Mouse (Mus musculus): ENCODE measurements around the gene Akr1d1.

The Akr1d1 gene

DNA sequence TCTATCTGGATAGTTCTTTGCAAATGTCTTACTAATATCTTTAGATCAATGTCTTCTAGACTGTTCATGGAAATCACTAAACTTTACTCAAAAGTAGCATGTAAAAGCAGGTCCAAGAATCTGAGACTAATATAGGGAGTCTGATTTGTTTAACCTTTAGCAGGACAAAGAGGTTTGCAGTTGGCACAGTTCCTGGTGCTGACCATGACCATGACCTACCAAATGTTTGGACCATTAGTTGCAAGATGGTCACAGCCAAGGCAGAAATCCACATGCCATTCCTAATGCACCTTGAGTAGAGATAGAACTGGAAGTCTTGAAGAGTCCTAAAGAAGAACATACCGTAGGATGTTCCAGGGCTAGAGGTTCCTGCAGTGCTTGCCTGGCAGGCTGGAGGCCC is 37.4 kb downstream of the Akr1d1 start:
- DNase-seq (ENCODE audit: low spot score in 2 of 2): no peak

GRCm38 (mm10) chr6:37571939-37572338 is 42.0 kb downstream of the Akr1d1 start:
- no peak for DNase-seq (ENCODE audit: low spot score in 2 of 2)

DNA sequence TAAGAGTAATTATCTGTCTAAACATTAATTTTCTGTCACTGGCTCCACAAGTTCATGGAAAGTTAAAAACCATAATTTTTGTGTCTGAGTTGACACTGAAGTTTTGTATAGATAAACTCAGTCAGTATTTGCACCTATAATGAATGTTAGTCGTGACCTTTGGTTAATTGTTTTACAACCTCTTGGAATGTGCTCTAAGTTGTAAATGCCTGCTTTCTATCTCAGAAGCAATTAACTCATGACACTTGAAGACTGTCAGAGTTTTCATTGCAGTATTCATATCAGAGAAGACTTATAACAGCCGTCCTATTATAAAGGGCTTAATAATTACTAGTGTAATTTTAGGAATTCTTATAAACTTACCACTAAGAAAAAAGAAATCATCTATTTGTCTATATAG is 43.0 kb downstream of the Akr1d1 start:
- no peak for DNase-seq (ENCODE audit: low spot score in 2 of 2)

DNA sequence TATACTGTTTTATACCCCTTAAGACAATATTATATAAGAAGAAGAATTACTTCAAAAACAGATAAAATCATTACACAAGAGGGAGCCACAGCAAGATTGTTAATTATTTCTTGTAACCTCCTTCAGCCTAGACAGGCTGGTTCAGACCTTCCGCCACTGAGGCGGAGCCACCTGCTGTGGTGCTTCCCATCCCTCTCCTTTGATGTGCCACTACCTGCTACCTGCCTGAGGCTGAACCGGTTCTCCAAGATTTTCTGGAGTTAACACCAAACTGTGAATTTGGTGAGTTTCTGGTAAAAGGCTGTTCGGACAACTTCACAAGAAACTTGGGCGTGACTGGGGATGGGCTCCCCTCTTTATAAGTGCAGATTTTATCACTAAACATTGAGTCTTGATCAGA is 50.5 kb downstream of the Akr1d1 start:
- DNase-seq (ENCODE audit: low spot score in 2 of 2): no peak

DNA sequence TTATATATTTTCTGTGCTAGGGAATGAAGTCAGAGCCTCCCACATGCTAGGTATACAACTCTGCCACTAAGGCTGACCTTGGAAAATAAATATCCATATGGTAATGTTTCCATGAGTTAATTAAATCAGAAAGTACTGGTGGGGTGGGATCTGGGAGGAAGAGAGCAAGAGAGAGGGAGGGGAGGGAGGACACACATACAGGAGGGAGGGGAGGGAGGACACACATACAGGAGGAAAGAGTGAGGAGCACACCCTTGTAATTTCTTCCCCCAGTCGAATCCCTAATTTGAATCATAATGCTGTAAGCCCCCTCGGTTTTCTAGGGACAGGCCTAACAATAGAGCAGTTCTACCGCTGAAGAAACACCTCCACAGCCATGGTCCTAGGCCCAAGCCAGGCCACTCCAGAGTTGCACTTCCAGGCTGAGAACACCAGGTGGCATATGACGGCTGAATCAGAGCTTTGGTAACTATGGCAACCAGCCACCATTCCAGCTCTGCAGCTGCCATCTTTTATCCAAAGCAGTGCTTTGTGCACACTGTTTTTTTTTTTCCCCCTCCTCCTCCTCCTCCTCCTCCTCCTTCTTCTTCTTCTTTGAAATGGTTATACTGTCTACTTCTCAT is 59.5 kb downstream of the Akr1d1 start:
- DNase-seq (ENCODE audit: low spot score in 2 of 2): peak; percentile 31 to 47

DNA sequence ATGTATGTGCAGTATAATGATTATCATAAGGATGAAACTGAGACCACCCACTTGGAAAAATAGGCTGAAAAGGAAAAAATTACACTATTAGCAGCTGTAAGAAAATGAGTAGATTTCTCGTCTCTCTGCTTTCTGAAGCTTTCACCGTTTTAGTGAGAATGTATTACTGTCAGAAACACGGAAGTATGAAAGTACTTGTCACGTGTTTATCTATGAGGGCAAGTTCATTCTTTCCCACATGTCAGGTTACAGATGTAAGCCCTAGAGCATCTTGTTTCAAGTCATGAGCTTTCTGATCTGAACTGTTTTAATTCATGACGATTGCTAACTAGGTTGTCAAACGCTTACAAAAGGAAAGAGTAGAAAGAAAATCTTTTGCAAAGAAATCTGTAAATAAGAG is 60.8 kb downstream of the Akr1d1 start:
- DNase-seq (ENCODE audit: low spot score in 2 of 2): no peak

DNA sequence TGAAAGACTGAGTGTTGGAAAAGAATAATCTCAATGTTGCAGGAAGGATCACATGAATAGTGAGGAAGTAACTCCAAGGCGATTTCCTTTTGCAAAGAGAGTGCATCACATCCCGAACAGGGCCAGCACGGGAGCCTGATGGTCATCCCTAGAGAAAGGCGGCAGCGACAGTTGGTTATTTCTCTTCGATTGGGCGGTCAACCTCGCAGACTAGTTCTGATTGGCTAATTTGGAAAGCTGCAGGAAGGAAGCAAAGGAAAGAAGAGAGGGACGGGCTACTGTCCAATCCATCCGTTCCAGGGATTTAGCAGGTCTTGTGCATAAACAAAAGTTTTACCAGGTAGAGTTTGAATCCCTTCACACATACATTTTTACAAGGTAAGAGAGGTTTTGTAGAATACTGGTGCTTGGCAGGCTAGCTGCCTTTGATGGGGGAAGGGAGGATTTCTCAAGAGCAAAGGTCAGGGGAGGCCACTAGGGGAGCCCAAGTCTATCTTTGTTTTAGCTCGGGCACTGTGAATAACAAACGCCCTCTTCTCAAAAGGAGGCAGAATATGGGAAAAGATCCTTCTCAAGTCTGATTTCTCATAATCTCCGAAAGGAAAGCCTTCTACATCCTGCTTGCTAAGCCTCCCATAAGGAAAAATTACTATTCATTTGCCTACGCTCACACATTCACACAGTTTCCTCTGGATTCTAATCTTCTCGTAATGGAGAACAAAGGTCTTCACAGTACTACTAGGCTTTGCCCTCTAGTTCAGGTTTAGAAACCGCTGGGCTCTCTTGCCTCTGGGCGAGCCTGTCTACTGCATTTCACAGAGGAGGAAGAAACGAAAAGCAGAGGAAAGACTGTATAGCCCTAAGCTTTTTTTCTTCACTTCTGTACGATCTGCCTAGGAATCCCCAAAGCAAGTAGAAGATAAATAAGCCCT is 62.4 kb downstream of the Akr1d1 start:
- DNase-seq (ENCODE audit: low spot score in 2 of 2): peak in 1 of 2 experiments; percentile 8

DNA sequence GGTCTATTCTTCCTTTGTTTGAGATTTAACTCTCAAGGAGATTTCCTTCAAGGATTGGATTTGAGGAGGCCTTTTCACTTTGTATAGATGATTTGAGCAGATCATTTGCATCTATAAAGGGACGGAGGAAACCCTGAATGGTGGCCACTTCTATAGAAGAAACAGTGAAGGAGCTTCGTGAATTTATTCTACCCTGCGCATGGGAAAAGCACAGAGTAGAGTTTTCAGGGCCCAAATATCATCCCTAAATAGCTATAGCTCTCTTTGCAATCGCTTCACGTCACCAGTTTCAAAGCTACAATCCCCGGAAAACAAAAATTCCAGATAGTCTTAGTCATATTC is 63.0 kb downstream of the Akr1d1 start:
- DNase-seq (ENCODE audit: low spot score in 2 of 2): no peak

DNA sequence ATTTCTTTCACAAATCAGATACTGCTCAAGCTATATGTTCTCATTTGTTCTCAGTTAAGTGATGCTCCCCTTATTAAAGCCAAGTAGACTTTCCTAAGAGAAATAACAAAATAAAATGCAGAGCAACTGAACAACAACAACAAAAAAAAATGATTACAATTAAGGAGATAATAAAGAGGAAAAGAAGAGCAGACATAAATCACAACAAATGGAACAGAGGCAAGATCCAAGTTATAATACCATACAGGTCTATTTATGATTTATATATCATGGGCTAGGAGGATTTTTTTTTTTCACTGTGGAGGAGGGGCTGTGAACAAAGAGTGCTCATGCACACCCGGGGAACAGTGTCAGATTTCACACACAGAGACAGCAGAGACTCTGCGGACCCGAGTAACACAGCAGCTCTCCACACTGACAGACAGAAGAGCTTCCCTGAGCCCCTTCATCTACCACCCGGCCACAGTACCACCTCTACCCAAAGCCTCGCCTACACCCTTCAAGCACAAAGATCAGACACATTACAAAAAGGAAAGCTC is 63.6 kb downstream of the Akr1d1 start:
- DNase-seq (ENCODE audit: low spot score in 2 of 2): no peak

DNA sequence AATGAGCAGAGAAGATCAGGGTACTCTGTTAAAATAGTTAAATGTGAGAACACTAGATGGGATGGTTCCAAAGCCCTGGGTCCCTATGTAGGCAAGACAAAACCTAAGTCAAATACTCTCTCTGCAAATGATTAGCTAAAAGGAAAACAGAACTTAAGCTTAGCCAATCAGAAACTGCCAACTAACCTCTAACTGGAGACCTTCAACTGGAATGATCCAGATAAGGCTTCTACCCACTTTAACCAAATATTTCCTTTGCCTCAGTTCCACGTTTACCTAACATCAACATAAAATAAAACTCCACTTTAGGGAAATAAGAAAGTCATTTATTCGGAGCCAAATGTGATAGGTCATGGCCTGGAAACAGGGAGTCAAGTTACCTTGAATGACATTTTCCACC is 67.1 kb downstream of the Akr1d1 start:
- DNase-seq (ENCODE audit: low spot score in 2 of 2): no peak

DNA sequence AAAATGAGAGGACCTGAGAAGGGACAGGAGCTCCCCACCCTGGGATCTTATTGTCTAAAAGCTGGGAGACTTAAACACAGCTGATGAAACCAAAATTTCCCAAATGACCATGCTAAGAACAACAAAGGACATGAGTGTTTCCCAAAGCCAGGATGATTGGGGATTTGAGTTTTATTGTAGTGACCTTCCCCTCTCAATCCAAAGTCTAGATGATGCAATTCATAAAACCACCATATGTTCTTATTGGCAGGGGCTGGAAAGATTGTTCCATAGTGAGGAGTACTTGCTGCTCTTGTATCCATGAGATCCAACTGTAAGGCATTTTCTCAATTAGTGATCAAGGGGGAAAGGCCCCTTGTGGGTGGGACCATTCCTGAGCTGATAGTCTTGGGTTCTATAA is 68.1 kb downstream of the Akr1d1 start:
- no peak for DNase-seq (ENCODE audit: low spot score in 2 of 2)

- no peak for DNase-seq (ENCODE audit: low spot score in 2 of 2)
Observed at GRCm38 (mm10) chr6:37600976-37601498, 71.1 kb downstream of the Akr1d1 start.

GRCm38 (mm10) chr6:37602857-37603765 is 73.1 kb downstream of the Akr1d1 start:
- no peak for DNase-seq (ENCODE audit: low spot score in 2 of 2)

DNA sequence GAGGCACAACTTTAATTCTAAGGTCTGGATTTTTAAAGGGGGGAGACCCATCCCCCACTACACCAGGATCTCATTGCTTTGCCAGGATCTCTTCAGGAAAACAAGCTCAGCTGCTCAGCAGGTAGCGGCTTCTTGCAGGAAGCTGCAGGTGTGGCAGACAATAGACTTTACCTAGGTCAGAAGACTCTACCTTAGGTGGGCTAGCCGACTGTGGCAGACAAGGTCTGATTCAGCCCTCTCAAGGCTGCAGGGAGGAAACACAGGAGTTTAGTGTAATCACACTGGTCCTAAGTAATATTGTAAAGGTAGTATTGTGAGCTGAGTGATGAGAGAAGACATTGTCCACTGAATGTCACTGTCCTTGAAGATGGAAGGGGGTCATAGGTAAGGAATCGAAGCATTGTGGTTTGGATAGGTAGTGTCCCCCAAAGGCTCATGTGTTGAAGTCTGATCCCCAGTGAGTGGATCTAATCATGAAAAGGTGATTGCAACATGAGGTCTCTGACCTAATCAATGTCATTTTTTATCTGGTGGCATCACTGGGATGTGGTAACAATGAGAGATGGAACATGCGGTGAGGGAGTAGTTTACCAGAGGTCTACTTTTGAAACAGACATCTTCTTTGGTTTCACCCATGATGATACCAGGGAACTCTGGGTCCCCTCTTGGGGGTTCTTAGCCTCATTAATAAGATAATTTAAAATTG is 74.4 kb downstream of the Akr1d1 start:
- DNase-seq (ENCODE audit: low spot score in 2 of 2): no peak

DNA sequence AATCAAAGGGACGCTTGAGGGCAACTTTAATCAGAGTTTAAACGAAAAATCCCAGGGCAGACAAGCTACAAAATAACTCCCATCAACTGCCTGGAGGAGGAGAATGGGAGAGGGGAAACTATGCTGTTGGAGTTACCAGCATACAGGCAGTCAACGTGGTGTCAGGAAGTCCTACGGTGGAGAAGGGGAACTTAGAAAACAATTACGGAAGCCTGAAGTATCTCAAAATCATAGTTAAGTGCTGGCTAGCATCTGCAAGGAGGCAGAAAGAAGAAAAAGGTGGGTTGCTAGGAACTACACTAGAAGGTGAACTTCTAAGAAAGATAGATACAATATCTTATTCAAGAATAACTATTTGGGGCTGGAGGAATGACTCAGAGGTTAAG is 74.9 kb downstream of the Akr1d1 start:
- no peak for DNase-seq (ENCODE audit: low spot score in 2 of 2)

GRCm38 (mm10) chr6:37607511-37608289 is 77.7 kb downstream of the Akr1d1 start:
- no peak for DNase-seq (ENCODE audit: low spot score in 2 of 2)

DNA sequence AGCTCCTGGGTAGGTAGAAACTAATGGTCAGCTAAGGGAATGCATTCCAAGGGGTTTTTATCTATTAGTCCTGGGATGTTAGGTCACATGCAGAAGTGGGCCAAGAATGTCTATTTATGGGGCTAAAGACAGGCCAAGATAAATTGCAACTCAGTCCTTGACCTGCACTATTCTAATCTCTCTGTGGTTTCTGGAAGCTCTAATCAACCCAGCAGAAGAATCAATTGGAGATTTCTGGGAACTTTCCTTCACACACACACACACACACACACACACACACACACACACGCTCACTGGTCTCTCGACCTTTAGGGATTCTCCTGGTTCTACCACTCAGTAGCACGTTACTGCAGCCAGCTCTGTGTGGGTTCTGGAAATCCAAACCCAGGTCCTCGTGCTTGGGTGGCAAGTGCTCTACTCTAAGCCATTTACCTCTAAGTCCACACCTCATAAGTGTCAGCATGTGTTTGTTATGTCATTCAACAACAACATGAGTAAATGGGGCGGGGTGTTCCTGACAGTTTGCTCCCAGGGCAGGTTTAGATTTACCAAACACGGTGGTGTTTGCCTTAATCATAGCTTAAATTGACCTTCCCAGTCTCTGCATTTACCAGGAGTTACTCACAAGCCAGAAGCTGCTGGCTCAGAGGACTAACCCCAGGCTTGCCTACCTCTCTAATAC is 82.8 kb downstream of the Akr1d1 start:
- DNase-seq (ENCODE audit: low spot score in 2 of 2): no peak

GRCm38 (mm10) chr6:37615490-37615889 is 85.5 kb downstream of the Akr1d1 start:
- DNase-seq (ENCODE audit: low spot score in 2 of 2): no peak

DNA sequence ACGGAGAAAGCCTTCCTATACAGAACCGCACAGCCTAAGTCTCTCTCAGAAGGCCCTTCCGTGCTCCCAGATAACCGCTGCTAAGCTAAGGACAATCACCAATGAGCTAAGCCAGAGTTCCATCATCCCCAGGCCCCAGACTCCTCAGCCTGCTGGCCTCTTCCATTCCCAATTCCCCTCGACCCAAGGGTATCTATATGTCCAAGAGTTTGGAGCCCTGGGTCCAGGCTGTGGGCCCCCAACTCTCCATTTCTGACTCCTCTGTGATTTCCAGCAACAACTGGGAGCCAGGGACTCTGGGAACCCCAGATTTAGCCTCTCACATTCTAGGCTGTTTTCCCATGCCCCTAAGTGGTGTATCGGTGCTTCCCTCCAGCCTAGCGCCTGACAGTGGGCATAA is 86.2 kb downstream of the Akr1d1 start:
- no peak for DNase-seq (ENCODE audit: low spot score in 2 of 2)

Measured in frontal cortex, postnatal 25 days (tissue).